Mouse (Mus musculus): ENCODE measurements around the gene Ttll3.

Gene Ttll3

DNA sequence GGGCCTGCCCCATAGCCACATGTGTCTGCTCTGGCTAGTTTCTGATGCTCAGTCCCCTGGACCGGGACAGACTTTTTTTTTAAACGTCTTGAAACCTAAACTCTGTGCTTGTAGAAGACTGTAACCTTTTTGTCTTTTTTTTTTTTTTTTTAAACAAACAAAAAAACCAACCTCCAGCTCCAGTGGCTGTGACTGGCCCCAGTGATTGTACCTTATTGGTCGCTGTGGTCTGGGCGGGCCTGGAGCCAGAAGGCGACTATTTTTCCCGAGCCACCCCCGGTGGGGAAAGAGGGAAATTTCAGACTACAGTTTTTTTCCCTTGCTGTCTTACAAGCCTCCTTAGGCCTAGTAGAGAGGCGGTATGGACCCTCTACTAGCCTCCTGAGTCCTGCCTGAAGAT, at the start of gene Ttll3:
TSS of gene Ttll3 (plus strand) at position 301 of the 400 bp plus-strand sequence.
- DNase-seq (ENCODE audit: low spot score in 2 of 2): no peak

DNA sequence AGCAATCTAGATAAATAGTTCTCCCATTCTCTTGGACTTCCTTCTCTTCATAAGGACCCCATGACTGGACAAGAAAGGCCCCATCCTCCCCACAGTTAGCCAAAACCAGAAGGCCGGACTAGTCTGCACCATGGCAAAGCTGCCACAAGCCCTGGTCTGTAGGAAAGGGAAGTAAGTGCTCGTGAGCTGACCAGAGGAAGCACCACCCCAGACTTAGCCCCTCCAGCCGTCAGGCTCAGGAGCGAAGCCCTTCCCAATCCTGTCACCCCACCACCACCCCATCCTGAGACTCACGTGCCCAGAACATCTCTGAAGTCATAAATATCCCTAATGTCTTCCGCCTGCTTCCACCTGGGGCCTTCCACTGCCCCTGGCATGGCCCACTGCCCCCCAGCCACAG, 47.5 kb upstream of the Ttll3 start:
- DNase-seq (ENCODE audit: low spot score in 2 of 2): no peak

DNA sequence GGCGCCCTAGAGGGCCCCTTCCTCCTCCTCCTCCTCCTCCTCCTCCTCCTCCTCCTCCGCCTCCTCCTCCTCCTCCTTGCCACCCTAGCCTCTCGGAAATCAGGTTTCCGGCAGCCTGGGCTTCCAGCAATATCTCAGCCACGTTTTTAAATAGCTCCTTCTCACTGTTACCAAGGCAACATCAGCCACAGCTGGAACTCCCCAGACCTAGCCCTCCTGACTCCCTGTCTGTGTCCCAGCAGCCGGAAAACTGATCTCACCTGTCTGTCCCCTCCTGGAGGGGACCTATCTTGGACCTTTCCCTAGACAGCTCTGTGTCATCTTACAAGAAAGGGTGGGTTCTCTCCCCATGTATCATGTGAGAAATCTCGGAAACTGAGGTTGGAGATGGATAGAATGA, 46.8 kb upstream of the Ttll3 start:
- DNase-seq (ENCODE audit: low spot score in 2 of 2): no peak

DNA sequence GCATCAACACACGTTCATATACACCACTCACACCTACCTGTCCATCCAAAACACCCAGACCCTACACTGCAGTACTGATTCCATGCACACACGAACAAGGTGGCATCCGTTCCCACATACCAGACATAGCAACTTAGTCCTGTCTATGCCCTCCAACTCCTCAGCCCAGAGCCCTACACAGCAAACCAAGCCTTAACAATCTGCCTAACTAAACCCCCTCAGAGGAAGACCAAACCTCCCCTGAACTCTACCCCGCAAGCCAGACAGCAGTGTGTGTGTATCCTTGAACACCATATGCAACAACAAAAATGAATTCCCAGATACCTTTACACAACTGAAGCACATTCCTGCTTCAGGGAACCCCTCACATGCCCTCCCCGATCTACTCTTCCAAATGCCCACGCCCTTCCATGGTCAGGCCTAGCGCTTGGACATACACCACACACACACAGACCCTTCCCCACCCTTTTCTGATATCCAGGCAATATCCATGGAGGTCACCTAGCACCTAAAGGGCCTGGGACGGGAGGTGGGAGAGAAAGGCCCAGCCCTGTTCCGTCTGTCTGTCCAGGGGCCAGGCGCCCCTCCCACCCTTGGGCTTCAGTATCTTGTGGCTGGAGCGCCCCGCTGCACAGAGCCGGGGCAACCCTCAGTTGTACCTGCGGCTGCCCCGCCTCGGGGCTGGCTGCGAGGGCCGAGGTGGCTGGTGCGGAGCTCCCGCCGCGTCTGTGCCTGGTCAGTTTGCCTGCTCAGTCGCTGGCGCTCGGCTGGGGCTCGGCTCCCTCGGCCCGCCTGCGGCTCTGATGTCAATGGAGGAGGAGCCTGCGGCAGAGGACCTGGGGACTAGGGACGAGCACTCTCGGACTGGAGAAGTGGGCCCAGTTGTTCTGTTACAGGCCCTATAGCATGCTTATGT, 45.6 kb upstream of the Ttll3 start, which contains the start of gene Camk1:
TSS of gene Camk1 (minus strand) at position 808 of the 916 bp plus-strand sequence.
- DNase-seq (ENCODE audit: low spot score in 2 of 2): peak; percentile 31 to 55

DNA sequence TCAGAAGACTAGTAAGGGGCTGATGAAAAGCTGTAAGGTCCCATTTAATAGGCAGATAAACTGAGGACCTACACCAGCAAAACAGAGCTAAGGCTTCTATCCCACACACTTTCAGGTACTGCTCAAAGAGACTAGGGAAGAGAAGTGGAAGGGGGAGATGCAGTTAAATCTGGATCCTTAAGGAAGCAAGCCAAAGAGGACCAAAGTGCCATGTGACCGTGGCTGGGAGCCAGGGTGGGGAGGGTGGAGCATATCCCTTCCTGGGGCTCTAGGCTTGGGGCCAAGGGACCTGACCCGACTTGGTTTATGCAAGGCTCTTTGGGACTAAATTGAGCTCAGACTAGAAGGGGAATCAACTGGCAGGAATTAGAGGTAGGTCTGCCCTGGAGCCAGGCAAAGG, 44.7 kb upstream of the Ttll3 start:
- peak in 1 of 2 experiments; percentile 42 for DNase-seq (ENCODE audit: low spot score in 2 of 2)

DNA sequence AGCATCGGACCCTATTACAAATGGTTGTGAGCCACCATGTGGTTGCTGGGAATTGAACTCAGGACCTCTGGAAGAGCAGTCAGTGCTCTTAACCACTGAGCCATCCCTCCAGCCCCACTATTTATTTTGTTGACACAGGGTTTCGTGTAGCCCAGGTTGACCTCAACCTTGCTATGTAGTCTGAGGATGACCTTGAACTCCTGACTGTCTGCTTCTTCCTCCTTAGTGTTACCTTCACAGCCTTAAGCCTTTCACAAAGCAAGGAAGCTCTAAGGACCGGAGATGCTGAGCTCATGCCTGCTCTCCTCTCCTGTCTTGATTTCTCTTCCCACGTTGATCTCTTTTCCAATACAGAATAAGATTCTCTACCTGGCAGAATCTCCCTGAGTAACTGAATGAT, 42.2 kb upstream of the Ttll3 start:
- no peak for DNase-seq (ENCODE audit: low spot score in 2 of 2)

DNA sequence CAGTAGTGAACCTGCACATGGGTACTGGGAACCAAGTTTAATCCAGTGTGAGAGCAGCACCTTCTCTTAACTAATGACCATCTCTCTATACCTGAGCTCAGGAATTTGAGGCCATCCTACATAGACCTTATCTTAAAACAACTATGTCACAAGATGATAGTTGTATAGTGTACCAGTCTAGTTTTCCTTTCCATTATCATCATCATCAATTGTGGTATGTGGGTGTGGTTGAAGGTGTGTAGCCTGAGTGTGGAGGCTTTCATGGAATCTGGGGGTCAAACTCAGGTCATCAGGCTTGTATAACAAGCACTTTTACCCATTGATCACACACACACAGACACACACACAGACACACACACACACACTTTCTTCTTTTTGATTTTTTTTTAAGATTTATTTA, 38.5 kb upstream of the Ttll3 start:
- no peak for DNase-seq (ENCODE audit: low spot score in 2 of 2)

DNA sequence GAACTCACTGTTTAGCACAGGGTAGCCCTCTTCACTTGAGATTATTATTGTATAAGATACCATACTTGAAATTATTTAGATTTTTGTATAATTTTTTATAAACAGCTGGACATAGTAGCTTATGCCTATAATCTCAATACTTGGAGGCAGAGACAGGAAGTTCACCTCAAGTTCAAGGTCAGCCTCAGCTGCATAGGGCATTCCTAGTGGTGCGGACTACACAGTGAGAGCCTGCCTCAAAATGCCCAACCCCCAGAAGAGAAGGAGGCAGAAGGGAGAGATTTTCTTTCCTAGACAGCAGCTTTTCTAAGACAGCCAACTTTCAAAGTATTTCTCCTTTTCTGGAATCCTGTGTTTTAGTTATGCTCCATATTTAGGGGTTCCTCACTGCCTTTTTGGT, 37.9 kb upstream of the Ttll3 start:
- no peak for DNase-seq (ENCODE audit: low spot score in 2 of 2)

DNA sequence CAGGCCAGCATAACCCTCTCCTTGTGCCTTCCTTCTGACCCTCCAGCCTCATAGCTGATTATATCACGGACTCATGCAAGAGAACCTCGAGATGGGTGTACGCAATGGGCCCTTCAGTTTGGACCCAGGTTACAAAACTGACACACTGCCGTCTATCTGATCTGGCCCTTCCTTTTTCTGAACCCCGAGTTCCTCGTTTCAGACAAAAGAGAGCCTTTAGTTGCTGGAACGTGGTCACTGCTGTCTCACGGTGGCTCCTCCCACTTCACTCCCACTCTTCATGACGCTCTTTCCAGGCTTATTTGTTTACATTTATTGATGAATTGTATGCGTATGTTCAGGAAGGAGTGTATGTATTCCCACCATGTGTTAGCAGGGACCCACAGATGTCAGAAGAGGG, 37.4 kb upstream of the Ttll3 start:
- DNase-seq (ENCODE audit: low spot score in 2 of 2): no peak

DNA sequence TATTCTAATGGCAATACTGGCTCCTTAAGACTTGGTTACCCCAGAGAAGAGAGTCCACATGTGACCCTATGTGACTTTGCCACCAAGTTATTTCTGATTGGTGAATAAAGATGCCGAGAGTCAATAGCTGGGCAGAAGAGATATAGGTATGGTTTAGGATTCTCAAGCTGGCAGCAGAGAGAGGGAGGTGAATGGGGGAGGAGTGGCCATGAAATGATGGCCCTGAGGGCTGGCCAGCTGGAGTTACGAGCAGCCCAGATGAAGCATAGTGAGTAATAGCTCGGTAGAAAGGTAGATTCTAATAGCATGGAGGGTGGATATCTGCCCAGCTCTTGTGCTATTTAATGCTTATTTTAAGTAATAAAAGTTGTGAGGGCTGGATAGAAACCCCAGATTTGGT, 36.2 kb upstream of the Ttll3 start:
- no peak for DNase-seq (ENCODE audit: low spot score in 2 of 2)

DNA sequence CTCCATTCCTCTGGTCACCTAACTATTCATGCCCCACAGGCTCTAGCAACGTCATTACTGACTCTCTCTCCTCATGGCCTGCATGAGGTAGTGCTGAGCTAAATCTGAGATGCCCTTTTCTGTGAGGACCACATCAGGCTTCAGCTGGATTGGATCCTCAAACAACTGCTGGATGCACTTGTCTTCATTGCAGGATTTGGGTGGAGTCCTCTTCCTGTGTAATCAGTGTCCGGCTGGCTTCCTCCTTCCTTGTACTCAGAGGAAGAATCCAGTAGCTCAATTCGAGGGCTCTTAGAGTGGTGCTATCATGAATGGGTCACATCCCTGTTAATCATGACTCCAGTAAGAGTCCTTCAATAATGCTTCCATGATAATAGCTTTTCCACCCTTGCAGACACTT, 35.4 kb upstream of the Ttll3 start:
- DNase-seq (ENCODE audit: low spot score in 2 of 2): no peak

DNA sequence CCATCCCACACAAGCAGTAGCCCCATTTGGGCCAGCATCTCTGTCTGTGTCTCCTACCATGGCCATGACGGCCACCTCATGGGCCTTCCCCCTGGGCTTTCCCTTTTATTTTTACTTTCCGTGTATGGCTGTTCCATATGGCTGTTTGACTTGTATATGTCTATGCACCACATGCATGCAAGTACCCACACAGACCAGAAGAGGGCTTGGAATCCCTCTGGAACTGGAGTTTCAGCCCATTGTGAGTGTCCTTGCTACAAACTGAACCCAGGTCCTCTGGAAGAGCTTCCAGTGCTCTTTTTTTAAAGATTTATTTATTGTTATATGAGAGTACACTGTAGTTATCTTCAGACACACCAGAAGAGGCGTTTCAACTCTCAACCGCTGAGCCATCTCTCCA, 27.6 kb upstream of the Ttll3 start:
- DNase-seq (ENCODE audit: low spot score in 2 of 2): no peak

DNA sequence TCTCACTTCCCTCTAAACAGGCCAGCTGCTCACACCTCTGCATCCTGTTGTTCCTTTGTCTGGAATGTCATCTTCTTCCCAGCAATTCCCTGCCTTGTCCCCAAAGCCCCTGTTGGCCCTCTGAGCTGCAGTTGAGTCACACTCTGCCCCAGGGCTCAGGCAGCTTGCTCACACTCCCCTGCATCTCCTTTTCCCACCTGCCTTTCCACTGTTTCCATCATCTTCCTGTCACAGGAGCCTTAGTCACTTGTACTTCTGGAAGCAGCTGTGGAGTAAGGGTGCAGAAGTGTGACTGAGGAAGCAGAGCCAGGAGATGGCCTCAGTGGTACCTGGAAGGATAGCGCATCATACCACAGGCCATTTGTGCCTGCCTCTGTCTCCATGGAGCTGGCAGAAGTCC, 26.8 kb upstream of the Ttll3 start:
- no peak for DNase-seq (ENCODE audit: low spot score in 2 of 2)

DNA sequence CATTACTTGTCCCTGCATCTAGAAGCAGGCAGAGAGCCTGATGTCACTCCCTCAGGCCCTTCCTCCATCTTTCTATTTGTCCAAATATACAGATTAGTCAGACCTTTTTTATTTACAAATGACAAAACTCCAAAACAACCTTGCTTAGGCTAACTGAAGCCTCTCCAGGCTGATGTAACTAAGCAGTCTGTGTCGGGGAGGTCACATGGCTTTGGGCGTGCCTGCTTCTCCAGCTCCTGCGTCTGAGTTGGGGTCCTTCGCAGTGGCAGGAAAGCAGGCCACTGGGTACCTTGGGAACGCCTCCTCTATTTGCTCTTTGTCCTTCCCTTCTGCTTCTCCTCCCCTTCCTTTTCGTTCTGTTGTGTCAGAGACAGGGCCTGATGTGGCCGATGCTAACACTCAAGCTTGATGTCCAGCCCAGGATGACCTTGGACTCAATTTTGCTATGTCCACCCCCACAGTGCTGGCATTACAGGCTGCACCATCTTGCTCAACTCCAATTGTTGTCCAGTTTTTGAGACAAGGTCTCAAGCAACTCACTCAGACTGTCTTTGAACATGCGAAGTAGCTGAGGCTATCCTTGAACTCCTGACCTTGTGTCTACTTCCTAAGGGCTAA, 24.4 kb upstream of the Ttll3 start:
- no peak for DNase-seq (ENCODE audit: low spot score in 2 of 2)

DNA sequence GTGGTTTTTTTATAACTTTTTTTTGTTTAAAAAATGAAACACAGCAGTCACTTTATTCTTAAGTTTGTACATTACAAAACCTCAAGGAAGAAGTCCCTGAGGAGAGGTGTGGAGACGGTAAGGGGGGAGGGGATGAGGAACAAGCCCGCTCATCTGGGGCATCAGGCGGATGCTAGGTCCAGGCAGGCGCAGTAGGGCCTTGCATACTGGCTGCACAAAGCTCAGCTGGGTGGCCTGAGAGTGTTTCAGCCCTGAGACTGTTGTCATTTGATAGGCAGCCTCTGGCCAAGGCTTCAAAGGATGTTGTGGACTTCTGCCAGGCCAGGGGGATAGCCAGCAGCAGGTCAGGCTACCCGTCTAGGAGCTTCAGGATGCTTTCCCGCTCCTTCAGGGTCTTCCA, 22.4 kb upstream of the Ttll3 start:
- DNase-seq (ENCODE audit: low spot score in 2 of 2): no peak

DNA sequence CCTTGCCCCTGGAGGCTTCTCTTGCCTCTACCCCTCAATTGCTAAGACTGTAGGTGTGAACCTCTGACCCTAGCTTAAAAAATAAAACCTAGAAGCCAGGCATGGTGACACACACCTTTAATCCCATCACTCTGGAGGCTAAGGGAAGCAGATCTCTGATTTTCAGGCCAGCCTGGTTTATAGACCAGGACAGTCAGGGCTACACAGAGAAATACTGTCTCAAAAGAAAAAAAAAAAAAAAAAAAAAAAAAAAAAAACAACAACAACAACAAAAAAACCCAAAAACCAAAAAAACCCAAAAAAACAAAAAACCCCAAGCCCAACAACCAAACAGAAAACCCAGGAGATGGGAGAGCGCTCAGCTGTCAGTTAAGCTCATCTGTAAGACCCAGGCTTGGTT, 21.5 kb upstream of the Ttll3 start:
- DNase-seq (ENCODE audit: low spot score in 2 of 2): no peak

DNA sequence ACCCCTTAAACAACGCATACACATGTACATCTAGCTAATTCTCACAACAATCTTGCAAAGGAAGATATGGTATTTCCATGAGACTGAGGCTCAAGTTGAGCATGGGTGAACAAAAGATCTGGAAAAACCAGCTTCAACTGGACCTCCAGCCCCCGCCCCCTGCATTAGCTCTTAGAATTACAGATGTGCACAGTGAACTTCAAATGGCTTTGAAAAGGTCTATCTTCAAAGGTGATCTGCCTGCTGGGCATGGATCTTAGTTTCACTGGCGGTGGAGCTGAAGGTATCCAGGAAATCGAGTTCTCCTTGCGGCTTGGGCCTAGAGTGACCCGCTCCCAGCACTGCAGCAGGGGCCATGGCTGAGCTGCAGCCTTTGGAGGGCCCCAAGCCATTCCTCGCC, 20.9 kb upstream of the Ttll3 start:
- no peak for DNase-seq (ENCODE audit: low spot score in 2 of 2)

DNA sequence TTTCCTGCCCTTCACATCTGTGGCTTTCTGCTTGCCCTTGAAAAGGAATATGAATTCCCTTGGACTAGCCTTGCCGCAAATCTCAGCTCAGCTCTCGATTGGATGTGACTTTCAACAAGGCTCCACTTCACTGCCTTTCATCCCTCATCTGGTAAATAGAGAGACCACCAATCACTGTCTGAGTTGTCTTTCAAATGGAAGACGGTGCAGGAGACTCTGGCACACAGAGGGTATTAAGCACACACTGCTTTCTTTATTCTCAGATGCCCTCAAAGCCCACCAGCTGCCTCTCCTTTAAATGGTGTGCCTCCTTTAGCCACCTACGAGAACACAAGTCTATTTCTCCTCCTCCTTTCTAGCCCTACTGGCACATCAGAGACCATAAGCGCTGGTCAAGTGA, 20.5 kb upstream of the Ttll3 start:
- no peak for DNase-seq (ENCODE audit: low spot score in 2 of 2)

DNA sequence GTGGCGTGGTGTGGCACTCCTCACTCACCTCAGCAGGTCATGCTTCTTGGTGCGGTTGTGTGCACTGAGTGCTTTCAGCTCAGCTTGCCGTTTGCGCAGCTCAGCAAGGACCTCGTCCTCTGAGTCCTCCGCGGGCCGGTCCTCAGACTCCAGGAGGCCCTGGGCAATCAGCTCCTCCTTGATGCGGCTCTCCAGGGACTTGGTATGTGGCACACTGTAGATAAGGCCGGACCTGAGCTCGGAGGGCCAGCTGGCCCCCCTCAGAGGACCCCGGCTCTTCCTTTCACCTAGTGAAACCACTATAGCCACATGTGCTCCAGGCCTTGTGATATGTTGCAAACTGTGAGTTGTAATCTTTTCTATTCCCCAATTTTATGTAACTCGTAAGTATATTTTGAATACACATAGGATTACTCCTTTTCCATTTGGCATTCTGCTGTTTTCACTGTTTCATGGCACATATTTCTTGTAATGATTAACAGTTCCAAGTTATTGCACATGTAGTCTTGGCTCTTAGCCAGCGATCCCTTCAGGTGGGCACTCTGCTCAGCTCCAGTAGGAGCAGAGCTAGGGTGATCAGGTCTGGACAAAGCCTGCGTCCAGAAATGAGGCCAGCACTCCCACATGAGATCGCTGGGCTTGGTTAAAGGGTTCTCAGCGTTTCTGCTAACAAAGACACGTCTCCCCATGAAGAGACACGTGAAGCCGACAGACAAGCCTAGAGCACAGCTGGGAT, 18.7 kb upstream of the Ttll3 start:
- no peak for DNase-seq (ENCODE audit: low spot score in 2 of 2)

DNA sequence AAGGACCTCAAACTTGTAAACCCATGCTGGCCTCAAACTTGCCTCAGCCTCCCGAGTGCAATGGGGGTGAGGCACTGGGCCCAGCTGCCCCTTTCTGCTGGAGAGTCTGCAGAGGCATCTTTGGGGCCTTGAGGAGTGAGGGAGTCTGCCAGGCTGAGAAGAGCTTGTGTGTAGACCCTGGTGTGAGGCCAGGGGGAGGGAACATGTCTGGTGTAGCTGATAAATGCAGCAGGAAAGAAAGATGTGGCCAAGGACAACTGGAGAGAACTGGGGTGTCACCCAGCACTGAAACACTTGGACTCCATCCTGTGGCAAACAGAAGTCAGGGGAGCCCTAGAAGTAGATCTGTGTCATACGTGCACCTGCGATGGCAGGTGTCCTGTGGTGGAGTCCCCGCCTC, 15.6 kb upstream of the Ttll3 start:
- no peak for DNase-seq (ENCODE audit: low spot score in 2 of 2)

DNA sequence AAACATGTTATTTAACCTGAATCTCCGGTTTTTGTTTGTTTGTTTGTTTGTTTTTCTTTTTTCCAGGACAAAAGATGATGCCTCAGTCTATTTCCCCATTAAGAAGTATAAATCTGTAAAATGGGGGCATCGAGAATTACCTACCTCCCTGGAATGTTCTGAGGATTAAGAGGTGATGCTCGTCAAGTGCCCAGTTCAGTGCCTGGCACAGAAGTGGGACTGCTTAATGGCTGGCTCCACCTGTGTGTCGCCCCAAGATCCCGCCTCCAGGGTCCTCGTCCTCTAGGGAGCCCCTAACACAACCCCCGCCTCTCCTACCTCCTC, 11.9 kb upstream of the Ttll3 start:
- DNase-seq (ENCODE audit: low spot score in 2 of 2): no peak

DNA sequence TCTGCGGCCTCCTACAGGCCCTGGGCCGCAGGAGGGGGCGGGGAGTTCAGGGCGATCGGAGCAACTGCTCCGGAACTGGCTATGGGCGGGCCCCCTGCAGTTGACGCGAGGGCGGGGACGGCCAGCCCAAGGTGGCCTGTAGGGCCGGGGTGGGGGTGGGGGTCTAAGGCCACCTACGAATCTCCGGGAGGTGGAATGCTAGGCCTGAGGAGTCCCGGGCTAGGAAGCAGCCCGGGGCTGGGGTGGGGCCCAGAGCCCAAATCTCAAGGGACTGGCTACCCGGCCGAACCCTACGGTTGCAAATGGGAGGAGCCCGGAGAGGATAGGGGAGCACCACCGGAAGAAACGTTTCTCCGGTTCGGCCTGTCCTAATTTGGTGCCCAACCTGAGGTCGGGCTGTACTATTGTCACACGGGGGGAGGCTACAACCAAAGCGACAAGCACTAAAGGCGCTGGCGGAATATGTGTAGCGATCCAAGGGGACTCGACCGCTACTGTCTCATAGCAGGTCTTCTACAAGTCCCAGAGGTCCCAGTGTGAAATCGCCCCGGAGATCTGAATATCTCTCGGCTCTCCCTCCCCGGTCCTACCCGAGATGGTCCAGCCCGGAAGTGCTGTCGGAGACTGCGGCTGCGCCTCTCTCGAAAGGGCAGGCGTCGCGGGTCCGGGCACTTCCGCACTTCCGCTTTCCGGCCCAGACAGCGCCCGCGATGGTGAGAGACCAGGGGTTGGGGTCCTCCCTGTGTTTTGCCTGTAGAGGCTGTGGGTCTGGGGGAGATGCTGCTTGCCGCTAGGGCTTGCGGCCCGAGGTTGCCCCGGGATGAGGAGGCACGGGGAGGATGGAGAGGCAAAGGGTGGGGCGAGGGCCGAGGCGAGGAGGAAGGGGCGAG, 11.3 kb upstream of the Ttll3 start, which contains the start of the genes Tada3 and Arpc4:
TSS of gene Tada3 (minus strand) at position 388 of the 890 bp plus-strand sequence.
TSS of gene Arpc4 (plus strand) at position 620 of the 890 bp plus-strand sequence.
- peak; percentile 92 to 94 for DNase-seq (ENCODE audit: low spot score in 2 of 2)
